Mouse (Mus musculus) hindbrain, embryonic 10.5 days (tissue): ENCODE measurements around the gene Fbxo3. TPM values are rescaled to one million over a fixed set of nuclear protein-coding genes. Genes with fewer than 3 reads are reported as not detected.
"Not testable (repeated sequence)": the region's sequence is repeated elsewhere in the genome, so short reads cannot be mapped to it uniquely, and the experiment has no call there.

Experiments
- DNase-seq: peaks from one replicate; pipeline ENCODE4 v3.0.0-alpha.2; 2017; ENCODE audit warnings: low spot score
- H3K27ac ChIP-seq: fragments of 300-500 bp; sonication (generic); 2 replicates; pipeline ENCODE4 v1.5.1; 2016; ENCODE audit warnings: mild to moderate bottlenecking, moderate library complexity
- H3K27me3 ChIP-seq: fragments of 300-500 bp; sonication (generic); 2 replicates; pipeline ENCODE4 v1.6.1; 2016; ENCODE audit warnings: mild to moderate bottlenecking; ENCODE audit not compliant: poor library complexity, insufficient read depth, severe bottlenecking
- H3K36me3 ChIP-seq: fragments of 300-500 bp; sonication (generic); 2 replicates; pipeline ENCODE4 v1.6.1; 2016; ENCODE audit warnings: mild to moderate bottlenecking, moderate library complexity
- H3K4me1 ChIP-seq: fragments of 300-500 bp; sonication (generic); replicated peaks from 2 replicates; pipeline ENCODE4 v1.6.1; 2016; ENCODE audit warnings: mild to moderate bottlenecking
- H3K4me3 ChIP-seq: fragments of 300-500 bp; sonication (generic); 2 replicates; pipeline ENCODE4 v1.5.1; 2016; ENCODE audit warnings: mild to moderate bottlenecking, moderate library complexity
- H3K9me3 ChIP-seq: fragments of 300-500 bp; sonication (generic); 2 replicates; pipeline ENCODE4 v1.6.1; 2016; ENCODE audit warnings: mild to moderate bottlenecking, moderate library complexity
- whole genome bisulfite sequencing: fragments of 180-500 bp; shearing (Covaris S2); methylation state at CpG from one replicate; pipeline ENCODE4 v1.1.7; 2016; 5-methylcytosine and 5-hydroxymethylcytosine counted together
- polyA plus RNA-seq: library from polyadenylated mRNA; unstranded; fragments of >200 nt; fragmentation: Nextera tagmentation; extraction: Ambion mirVana; gene quantifications from 2 replicates; pipeline ENCODE4 v1.2.1, GENCODE M21; 2016

Gene Fbxo3
- polyA plus RNA-seq, 1 experiment from 2014 or later: 40.6 TPM

- no peak for DNase-seq
Measured at GRCm38 (mm10) chr2:104082474-104082873, 55.0 kb downstream of the Fbxo3 start.

GRCm38 (mm10) chr2:104084027-104084426 is 56.5 kb downstream of the Fbxo3 start:
- H3K4me3 ChIP-seq, H3K4me1 ChIP-seq, H3K9me3 ChIP-seq, H3K27me3 ChIP-seq, H3K36me3 ChIP-seq, DNase-seq, H3K27ac ChIP-seq: not testable (repeated sequence)

More at GRCm38 (mm10) chr2:104082474-104082873, 55.0 kb downstream of the Fbxo3 start:
- no peaks in the 10 kb centered on the region for H3K9me3 ChIP-seq
- H3K27me3 ChIP-seq: no peaks in the 10 kb centered on the region
- no peaks in the 10 kb centered on the region for H3K4me1 ChIP-seq
- H3K36me3 ChIP-seq: no peaks in the 10 kb centered on the region
- H3K27ac ChIP-seq: no peak overlapping the region
- no peak overlapping the region for H3K4me3 ChIP-seq

- WGBS: 92% methylated on average over 1 of the region's 1 CpGs
- not testable (repeated sequence) for H3K36me3 ChIP-seq, DNase-seq, H3K27ac ChIP-seq, H3K9me3 ChIP-seq, H3K4me3 ChIP-seq, H3K27me3 ChIP-seq, H3K4me1 ChIP-seq
Measured at GRCm38 (mm10) chr2:104087562-104087961, 60.0 kb downstream of the Fbxo3 start.

GRCm38 (mm10) chr2:104093305-104093704 is 65.8 kb downstream of the Fbxo3 start:
- Histone ChIP-seq H3K27ac (no peak overlapping the region), H3K9me3 (no peaks in the 10 kb centered on the region), H3K36me3 (no peaks in the 10 kb centered on the region), H3K27me3 (no peaks in the 10 kb centered on the region), H3K4me1 (peaks cover 23% of the 10 kb centered on the region), H3K4me3 (no peak overlapping the region)
- 84% methylated on average over 2 of the region's 2 CpGs for WGBS
- DNase-seq: no peak

- H3K4me3 ChIP-seq: peak within 1 kb of the TSS; percentile 54
- DNase-seq: peak; percentile 80
- H3K9me3 ChIP-seq: no peaks in the 10 kb centered on the region
- peaks cover 31% of the 10 kb centered on the region for H3K4me1 ChIP-seq
- no peaks in the 10 kb centered on the region for H3K27me3 ChIP-seq
- H3K27ac ChIP-seq: peak within 1 kb of the TSS; percentile 89
- WGBS: 3% methylated on average over 15 of the region's 15 CpGs
- no peaks in the 10 kb centered on the region for H3K36me3 ChIP-seq
Measured at GRCm38 (mm10) chr2:104095741-104096213, 68.3 kb downstream of the Fbxo3 start, which contains the start of gene Cd59a. Gene Cd59a (plus strand): TSS chr2:104095801.

GRCm38 (mm10) chr2:104096256-104096655 is 68.7 kb downstream of the Fbxo3 start:
- H3K27ac ChIP-seq: peak overlapping the region; percentile 89
- WGBS: 48% methylated on average over 10 of the region's 10 CpGs
- H3K27me3 ChIP-seq: no peaks in the 10 kb centered on the region
- peak overlapping the region; percentile 54 for H3K4me3 ChIP-seq
- no peaks in the 10 kb centered on the region for H3K36me3 ChIP-seq
- H3K4me1 ChIP-seq: peaks cover 31% of the 10 kb centered on the region
- H3K9me3 ChIP-seq: no peaks in the 10 kb centered on the region
- no peak for DNase-seq

GRCm38 (mm10) chr2:104096796-104097195 is 69.3 kb downstream of the Fbxo3 start:
- H3K4me3 ChIP-seq, H3K36me3 ChIP-seq: not testable (repeated sequence)
- H3K27ac ChIP-seq: peak overlapping the region; percentile 59

GRCm38 (mm10) chr2:104097396-104097795 is 69.9 kb downstream of the Fbxo3 start:
- H3K27me3 ChIP-seq, H3K27ac ChIP-seq, DNase-seq, H3K4me3 ChIP-seq, H3K9me3 ChIP-seq, H3K36me3 ChIP-seq: not testable (repeated sequence)
- WGBS: 92% methylated on average over 4 of the region's 4 CpGs
- H3K4me1 ChIP-seq: peaks cover 31% of the 10 kb centered on the region

More at GRCm38 (mm10) chr2:104096796-104097195, 69.3 kb downstream of the Fbxo3 start:
- not testable (repeated sequence) for H3K9me3 ChIP-seq, DNase-seq, H3K27me3 ChIP-seq
- WGBS: 64% methylated on average over 1 of the region's 1 CpGs
- peaks cover 31% of the 10 kb centered on the region for H3K4me1 ChIP-seq

- H3K27ac ChIP-seq: 0 out of 2 replicates have a peak overlapping the region, but pooled peaks have one; percentile 13
- no peaks in the 10 kb centered on the region for H3K36me3 ChIP-seq
- no peaks in the 10 kb centered on the region for H3K9me3 ChIP-seq
- H3K4me3 ChIP-seq: no peak overlapping the region
- DNase-seq: no peak
- H3K27me3 ChIP-seq: no peaks in the 10 kb centered on the region
- H3K4me1 ChIP-seq: peaks cover 31% of the 10 kb centered on the region
- WGBS: 44% methylated on average over 3 of the region's 3 CpGs
Measured at GRCm38 (mm10) chr2:104098529-104099230, 71.2 kb downstream of the Fbxo3 start.

GRCm38 (mm10) chr2:104099231-104099585 is 71.7 kb downstream of the Fbxo3 start:
- Histone ChIP-seq H3K27ac (0 out of 2 replicates have a peak overlapping the region, but pooled peaks have one; percentile 13), H3K4me1 (peaks cover 31% of the 10 kb centered on the region), H3K36me3 (no peaks in the 10 kb centered on the region), H3K4me3 (no peak overlapping the region), H3K9me3 (no peaks in the 10 kb centered on the region), H3K27me3 (no peaks in the 10 kb centered on the region)
- no peak for DNase-seq
- WGBS: 91% methylated on average over 2 of the region's 2 CpGs

GRCm38 (mm10) chr2:104099946-104100345 is 72.4 kb downstream of the Fbxo3 start:
- no peak for DNase-seq
- no peaks in the 10 kb centered on the region for H3K27me3 ChIP-seq
- H3K36me3 ChIP-seq: no peaks in the 10 kb centered on the region
- 60% methylated on average over 1 of the region's 1 CpGs for WGBS
- no peaks in the 10 kb centered on the region for H3K9me3 ChIP-seq
- no peak overlapping the region for H3K27ac ChIP-seq
- peaks cover 31% of the 10 kb centered on the region for H3K4me1 ChIP-seq
- H3K4me3 ChIP-seq: no peak overlapping the region

- Histone ChIP-seq H3K9me3 (no peaks in the 10 kb centered on the region), H3K27me3 (no peaks in the 10 kb centered on the region), H3K4me3 (no peak overlapping the region), H3K27ac (no peak overlapping the region), H3K4me1 (no peaks in the 10 kb centered on the region), H3K36me3 (no peaks in the 10 kb centered on the region)
- no peak for DNase-seq
- WGBS: 94% methylated on average over 6 of the region's 6 CpGs
Measured at GRCm38 (mm10) chr2:104104800-104105199, 77.3 kb downstream of the Fbxo3 start.

GRCm38 (mm10) chr2:104109021-104109420 is 81.5 kb downstream of the Fbxo3 start:
- not testable (repeated sequence) for H3K9me3 ChIP-seq, DNase-seq, H3K4me3 ChIP-seq, H3K27ac ChIP-seq, H3K36me3 ChIP-seq, H3K27me3 ChIP-seq, H3K4me1 ChIP-seq
- WGBS: 91% methylated on average over 2 of the region's 2 CpGs
